Mouse (Mus musculus): Measurements from ENCODE around the gene Prdm11.

The Prdm11 gene

DNA sequence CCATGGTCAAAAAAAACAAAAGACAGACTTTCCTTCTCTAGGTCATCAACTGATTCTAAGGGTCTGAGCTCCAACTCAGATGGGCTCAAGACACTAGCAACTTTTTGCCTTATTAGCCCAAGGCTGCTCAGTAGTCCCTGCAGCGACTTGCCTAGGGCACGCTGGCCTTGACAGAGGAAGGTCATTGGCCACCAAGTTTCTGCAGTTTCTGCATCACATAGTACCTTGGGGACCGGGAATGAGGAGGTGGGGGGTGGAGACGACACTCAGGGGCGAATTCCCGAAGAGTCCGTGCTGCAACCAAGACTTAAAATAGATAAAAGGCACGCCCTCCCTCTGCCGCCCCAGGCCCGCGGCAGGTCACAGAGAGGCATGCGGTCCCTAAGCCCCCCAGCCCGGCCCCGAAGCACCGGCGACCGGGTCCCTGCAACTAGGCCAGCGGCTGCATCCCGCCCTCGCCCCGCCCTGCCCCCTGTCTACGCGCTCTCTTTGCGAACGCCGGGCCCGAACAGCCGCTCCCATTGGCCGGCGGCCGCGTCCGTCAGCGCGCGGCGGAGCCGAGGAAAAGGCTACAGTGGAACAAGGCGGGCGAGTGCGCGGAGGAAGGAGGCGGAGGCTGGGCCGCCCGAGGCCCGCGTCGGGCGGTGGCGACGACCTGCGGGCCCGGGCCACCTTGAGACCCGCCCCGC is 694 bp downstream of the Prdm11 start:
- peak; percentile 93 for DNase-seq

DNA sequence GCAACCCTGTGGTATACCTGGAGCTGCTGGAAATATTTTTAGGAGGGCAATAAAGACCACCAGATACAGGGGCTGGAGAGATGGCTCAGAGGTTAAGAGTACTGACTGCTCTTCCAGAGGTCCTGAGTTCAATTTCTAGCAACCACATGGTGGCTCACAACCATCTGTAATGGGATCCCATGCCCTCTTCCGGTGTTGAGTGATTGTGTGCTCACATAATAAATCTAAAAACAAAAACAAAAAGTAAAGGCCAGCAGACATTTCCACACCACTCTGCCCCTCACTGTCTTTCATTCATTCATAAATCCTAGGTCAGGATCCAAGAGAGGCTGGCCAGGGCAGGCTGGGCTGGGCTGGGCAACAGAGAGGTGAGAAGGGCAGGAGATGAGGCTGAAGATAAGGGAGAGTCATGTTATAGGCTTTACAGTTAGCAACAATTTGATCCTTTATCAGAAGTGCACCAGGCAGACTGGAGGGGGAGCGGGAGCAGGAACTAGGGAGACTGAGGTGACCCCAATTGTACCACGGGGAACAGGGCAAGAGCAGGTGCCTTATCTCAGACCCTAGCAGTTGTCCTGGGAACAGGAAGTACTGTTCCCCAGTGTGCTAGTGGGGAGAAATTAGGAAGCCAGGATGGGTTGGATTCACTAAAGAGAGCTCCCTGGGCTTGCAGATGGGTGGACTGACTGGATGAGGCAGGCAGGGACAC is 2.4 kb downstream of the Prdm11 start:
- DNase-seq = no peak

DNA sequence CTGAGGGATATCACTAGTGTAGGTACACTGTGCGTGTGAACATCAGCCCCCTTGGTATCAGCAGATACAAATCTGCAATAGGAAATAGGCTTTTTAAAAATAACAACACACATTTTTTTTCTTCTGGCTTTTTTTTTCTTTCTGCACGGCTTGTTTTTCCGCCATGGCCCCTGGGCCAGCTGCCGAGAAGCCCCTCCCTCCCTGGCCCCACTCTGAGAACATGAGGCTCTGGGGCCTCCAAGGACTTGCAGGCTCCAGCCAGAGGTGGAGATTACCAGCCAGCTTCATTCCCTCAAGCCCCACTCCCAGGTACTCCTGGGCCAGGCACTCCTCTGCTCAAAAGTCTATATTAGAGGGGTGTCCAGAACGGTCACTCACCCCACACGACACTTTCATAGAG is 4.5 kb downstream of the Prdm11 start:
- DNase-seq = no peak

DNA sequence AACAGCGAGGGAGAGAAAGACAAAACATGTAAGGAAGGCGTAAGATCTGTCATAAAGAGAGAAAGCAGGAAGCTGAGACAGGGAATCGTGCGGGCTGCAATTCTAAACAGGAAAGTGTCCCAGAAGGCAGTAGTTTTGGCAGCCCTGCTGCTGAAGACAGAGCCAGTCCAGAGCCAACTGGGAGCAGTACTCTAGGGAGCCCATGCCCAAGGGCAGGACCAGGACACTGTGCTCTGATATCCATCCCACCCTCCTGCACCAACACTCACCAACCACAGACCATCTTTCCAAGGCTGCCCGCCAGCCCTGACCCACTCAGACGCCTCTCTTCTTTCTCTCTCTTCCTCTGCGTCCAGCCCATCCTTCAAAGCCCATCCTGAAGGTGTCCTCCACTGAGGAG is 5.1 kb downstream of the Prdm11 start:
- no peak for DNase-seq

DNA sequence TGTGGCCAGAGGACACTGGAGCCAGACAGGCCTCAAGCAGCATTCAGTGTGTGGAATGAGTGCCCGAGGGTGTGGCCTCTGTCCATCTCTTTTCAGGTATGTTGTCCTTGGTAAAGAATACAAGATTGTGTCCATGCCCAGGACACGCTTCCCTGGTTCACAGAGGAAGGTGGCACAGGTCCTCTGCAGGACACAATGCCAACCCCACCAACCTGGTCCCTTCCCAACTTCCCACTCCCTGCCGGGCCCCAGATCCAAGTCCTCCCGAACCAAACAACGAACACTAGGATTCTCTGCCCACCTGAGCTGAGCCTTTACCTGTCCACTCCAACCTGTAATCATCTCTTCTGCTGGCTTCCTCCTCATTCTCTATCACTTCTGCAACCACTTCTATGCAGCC is 6.3 kb downstream of the Prdm11 start:
- no peak for DNase-seq

DNA sequence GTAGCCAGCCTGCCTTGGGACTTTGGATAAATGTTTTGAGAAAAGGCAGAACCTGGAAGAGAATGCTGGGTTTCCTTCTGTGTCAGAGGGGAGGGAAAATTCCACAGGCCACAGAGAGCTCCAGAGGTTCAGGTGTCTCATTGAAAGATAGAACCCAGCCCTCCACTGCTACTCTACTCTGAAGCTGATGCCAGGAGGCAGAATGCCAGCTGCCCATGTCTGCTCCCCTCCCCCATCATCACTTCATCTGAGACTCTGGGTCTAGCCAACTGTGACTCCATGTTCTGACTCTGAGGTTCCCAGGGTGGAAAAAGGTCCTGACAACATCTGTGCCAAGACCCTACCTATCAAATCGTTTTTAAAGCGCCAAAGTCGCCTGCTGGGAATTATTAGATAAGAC is 6.9 kb downstream of the Prdm11 start:
- no peak for DNase-seq

DNA sequence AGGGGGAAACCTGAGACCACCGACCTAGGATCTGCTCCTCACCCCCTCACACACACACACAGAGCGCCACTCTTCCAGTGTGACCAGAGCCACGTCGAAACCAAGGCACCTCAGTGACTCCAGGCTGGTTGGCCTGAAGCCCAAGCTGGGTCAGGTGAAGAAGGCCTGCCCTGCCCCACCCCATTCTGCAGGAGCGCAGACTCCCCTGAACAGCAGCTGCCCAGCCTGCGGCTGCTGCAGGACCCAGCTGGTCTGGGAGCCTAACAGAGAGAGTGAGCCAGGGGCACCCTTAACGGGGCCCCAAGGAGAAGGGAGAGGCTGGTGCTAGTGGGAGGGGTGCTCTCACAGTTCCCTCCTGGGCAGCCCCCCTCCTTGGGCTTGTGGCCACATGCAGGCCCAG is 10.3 kb downstream of the Prdm11 start:
- no peak for DNase-seq

DNA sequence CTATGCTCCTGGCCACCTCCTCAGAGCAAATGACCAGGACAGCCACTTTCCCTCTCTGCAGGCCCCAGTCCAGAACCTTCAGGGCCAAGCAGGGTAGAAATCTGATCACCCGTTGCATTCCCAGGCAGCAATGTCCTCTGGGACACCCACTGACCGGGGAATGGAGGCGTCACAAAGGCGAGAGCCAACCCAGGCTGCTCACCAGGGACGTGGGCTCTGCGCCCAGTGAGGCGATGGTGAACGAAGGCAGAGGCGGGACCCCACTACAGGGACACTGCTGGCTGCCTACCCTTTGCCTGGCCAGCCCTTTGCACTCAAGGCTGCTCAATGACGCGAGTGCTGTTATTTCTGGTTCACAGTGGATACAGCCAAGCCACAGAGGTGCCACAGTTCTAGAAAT is 13.3 kb downstream of the Prdm11 start:
- no peak for DNase-seq

DNA sequence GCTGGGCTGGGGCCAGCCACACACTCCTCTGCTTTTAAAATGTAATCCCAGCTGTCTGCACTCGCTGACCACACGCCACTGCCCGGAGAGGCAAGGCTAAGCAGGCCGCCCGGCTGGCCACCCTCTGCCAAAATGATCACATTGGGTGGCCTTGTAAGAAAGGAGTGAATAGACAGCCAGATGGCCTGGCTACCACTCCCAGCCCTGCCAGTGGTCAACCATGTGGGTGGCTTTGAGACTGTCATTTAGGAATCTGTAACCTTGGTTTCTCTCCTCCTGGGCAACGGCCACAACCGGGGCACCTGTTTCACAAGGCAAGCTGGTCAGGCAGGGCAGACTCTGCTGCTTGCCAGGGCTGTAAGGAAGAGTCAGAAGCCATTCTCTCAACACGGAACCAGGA is 13.9 kb downstream of the Prdm11 start:
- DNase-seq = no peak

DNA sequence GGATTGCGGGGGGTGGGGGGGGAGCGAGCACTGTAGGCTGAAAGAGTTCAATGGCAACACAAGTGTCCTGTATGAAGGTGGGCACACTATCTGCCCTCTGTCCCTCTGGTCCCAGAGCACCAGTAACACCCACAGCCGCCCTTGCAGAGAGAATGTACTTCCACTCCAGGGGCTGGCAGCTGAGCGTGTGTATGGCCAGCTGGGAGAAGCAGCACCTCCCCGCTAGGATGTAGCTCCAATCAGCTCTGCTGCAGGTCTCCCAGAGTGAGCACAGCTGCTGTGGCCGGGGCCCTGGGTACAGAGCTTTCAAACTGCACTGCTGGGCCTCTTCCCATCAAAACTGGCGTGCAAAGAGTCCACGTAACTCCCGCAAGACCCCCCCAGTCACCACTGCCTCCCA is 14.9 kb downstream of the Prdm11 start:
- DNase-seq = no peak

DNA sequence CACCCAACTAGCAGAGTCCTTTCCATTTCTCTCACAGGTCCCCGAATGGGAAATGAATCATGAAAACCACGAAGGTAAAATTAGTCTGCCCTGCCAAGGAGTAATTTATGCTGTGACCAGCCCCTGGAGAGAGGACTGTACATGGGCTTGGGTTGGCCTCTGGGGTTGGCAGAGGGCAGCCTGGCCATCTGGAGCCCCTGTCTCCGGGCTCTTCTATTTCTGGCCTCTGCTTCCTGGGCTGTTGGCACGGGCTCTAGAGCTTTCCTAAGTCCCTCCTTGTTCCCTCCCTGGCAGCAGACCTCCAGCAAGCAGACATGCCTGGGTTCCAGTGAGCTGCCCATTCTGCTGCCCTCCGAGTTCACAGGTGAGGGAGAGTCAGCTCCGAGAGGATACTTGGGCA is 15.9 kb downstream of the Prdm11 start:
- DNase-seq = no peak

DNA sequence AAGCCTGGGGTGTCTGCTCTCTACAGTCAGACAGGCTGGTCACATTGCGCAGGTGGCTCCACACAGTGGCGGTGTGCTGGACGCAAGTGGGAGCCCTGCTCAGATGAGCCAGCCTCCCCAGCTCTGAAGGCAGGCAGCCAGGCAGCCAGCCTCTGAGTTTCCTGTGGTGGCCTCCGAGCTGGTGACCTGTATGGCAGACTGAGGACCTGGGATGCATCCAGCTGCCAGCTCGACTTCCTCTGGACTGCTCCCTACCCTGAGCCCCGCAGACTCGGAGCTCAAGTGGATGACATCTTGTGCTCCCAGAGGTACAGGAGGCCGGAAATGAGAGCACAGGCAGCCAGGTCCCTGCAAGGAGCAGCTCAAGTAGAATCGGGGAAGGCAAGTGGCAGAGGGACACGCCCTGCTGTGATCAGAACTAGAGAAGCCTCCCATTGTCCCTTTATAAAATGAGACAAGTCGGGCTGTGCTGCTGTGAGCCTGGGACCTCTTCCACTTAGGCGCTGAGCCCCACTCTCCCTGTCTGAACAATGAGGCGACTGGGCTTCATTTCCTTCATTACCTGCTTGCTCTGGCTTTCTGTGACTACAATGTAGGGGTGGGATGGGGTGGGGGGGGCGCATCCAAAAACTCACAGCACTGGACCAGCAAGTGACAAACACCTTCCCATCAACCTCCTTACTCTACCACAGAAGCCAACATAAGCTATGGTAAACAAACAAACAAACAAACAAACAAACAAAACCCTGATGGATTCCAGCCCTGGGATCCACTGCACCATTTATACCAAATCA is 16.5 kb downstream of the Prdm11 start:
- DNase-seq = no peak

DNA sequence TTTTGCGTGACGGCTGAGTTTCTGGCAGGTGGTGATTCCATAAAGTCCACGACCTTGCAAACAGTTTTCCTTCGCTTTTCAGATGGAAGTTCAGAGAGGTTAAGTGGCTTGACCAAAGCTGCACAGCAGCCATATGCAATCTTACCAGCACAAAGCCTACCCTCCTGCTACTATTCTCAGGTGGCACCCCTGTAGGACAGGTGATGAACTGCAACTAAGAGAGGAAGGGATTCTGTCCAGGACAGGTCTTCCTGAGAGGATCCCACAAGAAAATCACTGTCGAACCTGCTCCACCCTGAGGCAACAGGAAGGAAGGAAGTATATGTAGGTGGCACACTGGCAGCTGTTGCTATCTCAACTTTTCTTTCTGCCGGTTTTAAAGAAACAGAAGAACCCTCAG is 17.1 kb downstream of the Prdm11 start:
- no peak for DNase-seq

DNA sequence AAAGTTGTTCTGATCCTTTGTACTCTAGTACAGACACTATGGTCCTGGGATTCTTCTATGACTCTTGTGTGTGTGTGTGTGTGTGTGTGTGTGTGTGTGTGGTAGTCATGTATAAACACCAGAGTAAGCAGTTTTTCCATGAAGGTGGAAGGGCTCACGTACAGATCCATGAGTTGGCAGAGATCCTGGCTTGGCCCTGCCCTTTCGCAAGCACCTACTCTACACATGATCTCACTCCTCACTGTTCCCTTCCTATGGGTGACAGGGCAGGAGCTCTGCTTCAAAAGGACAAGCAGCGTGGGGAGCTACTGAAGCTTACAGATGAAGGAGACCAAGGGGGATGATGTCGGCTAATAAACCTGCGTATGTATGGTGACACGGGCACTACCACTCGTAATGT is 18.3 kb downstream of the Prdm11 start:
- no peak for DNase-seq

DNA sequence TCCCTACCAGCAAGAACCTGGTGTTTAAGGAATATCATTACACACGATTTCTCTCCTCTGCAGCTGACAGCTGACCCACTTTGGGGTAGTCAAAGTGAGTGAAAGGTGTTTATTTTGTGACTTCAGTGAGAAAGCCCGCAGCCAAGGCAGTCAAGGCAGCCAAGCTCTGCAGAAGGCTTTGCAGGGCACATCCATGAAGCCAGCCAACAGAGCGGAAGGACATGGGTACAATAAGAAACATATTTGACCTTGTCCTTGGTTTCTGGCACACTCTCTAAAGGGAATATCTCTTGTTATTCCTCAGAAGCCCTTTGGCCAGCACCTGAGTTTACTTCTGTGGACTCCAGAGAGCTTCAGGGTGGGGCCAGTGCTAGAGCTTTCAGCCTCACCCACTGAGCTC is 21.5 kb downstream of the Prdm11 start:
- DNase-seq = no peak

DNA sequence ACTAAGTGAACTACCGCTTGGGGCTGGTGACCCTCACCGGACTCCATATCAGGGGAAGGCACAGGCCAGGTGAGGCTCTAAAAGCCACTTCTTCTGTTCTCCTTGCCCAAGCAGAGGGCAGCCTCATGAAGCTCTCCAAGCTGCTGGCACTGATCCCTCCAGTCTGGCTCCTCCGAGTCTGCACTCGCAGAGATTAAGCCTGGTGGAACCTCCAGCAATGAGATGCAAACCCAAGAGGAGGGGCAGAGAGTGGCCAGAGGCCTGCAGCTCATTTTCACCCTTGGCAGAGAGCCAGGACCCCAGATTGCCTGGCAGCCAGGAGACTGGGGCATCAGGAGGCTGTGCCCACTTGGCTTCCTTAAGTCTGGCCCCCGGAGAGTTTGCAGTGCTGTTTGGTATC is 27.1 kb downstream of the Prdm11 start:
- no peak for DNase-seq

DNA sequence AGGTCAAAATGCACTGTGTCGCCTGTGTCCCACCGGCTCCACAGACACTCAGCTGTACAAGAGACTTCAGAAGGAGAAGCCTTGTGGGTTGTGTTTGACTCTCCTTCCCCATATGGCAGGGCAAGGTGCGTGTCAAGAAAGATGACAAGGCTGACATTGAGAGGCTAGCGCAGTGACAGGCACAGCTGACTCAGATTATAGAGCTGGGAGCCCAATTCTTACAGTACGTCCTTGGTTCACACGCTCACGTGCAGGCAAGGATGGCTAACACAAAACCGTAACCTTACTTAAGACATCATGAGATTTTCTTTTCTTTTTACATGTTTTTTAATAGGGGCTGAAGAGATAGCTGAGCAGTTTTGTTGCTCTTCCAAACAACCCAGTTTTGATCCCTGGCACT is 28.8 kb downstream of the Prdm11 start:
- DNase-seq = no peak

DNA sequence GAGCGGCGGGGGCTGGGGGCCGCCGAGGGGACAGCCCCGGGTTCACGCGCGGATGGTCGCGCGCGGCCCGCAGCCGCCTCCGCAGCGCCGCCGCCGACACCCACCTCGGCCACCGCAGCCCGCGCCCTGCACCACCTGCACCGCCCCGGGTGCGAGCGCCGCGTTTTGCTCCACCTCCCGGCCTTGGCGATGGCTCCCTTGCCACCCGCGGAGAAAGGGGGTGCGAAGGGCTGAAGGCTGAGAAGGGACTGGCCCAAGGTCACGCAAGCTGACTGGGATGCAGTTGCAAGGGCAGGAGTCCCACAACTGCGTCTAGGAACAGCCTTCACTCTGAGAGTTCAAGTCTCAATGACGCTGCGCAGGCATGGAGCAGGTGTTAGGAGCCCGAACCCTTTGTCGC is 30.9 kb downstream of the Prdm11 start:
- DNase-seq = peak; percentile 51

DNA sequence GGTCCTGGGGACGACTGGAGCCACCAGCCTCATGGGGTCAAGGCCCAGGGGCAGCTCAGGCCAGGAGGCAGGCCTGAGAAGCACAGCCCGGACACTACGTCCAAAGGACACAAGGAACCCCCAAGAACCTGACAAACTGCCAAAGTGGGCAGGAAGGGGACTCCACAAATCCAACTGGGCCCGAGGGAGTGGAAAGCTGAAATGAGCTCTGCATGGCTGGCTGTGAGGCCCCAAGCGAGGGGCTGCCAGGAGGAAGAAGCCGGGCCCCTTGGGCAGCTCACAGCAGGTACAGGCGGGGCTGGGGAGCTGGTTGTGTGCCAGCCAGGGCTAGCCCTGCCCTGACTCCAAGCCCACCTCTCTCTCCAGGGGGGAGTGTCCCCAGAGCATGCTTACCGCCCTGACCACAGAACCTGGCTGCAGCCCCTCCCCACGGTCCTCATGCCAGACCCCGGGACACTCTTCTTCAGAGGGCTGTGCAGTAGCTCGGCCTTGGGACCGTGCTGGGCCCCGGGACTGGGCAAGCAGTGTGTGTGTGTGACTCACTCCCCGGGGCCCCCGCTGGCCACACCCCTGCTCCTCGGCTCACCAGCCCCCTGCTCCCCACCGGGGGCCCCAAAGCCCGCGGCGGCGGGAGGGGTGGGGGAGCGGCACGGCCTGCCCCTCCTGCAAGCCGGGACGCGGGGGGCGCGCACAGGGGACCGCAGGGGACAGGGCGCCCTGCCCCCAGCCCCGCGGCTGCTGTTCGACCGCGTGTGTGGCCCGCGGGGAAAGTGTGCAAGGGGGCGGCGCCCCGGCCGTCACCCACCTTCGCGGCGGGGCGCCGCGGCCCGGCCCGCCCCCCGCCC is 31.7 kb downstream of the Prdm11 start:
- peak; percentile 80 for DNase-seq

DNA sequence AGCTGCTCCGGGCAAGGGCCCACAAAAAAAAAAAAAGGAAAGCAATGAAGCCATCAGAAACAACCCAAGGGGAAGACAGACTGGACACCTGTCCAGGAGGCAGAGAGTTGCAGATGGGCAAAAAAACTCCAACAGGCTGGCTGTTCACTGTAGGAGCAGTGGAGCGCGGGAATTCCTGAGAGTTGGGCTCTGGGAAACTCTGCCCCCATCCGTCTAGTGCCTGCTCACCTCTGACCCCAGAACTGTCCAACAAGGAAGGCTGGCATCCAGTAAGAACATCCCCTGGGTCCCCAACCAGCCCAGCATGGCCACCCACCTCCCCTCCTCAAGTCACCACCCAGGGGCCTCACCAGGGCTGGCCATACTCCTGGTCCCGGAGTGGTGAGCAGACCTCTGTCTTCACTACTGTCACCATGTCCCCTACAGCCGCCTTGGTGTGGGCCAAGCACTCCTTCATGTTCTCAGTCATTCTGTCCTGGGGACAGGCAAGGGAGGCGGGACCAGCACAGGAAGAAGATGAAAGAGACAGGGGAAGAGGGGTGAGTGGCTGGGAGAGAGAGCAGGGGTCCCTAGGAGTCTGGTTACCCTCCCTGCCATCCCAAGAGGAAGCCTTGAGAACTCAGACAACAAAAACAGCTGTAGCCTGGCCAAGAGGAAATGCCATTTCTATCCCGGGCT is 32.4 kb downstream of the Prdm11 start:
- no peak for DNase-seq

DNA sequence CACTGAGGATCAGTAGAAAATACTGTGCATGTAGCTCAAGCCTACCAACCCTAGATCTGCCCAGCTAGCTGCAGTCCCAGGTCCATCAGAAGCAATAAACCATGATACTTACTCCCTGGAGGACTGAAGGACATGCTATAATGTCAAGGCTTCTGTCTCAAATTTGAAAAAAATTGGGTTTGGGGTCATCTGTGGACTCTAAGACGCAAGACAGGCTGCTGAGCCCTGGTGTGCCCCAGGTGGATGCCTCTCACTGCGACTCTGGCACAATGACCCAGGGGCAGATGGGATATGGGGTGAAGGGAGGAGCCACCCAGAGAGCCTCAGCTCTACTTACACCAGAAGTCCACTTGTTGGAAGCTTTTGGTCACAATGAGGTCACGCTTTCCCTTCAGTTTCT is 33.0 kb downstream of the Prdm11 start:
- no peak for DNase-seq

DNA sequence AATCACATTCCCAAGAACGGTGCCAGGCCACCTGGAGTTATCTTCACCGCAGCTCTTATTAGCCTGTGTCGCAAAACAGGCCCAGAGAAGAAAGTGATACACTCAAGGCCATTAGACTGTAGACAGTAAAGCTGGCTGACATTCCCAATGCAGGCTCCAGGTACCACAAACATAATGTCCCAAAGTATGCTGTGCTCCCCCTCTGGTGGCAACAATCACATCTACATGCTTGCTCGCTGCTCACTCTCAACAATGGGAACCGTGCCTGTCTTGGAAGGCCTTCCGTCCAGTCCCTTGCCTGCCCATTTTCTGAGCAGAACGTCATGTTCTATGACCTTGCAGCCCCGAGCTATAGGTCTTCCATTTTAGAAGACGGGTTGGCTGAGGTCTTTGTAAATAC is 34.0 kb downstream of the Prdm11 start:
- DNase-seq = no peak

DNA sequence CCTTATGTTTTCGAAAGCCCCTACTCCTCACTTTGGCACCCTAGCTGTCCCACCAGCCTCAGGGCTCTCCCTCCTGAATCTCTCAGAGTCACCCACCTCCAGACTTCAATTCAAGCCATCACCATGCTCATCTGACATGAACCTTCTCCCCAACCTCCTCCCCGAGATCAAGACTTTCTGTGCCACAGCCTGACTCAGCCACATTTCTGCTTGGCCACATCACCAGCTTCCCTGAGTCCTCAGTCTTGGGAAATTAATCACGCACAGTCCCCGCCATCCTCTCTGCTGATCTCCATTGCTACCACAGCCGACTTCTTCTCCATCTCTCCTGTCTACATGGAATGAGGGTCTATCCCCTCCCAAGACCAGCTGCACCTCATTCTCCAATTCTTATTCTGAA is 34.5 kb downstream of the Prdm11 start:
- no peak for DNase-seq

Measured in liver (tissue).